Mouse (Mus musculus) olfactory bulb, adult 2 months (tissue): ENCODE data around the gene Akap6. TPM values are rescaled to one million over a fixed set of nuclear protein-coding genes. Genes with fewer than 3 reads are reported as not detected.

Experiments used
- H3K27ac ChIP-seq: fragments of 200-500 bp; 2 replicates; pipeline ENCODE4 v1.5.1; 2012; ENCODE audit warnings: low read depth, low read length; ENCODE audit not compliant: insufficient read depth
- H3K4me1 ChIP-seq: fragments of 200-500 bp; 2 replicates; pipeline ENCODE4 v1.6.1; 2012; ENCODE audit warnings: low read length; ENCODE audit not compliant: control insufficient read depth, insufficient read depth
- H3K4me3 ChIP-seq: fragments of 200-500 bp; 2 replicates; pipeline ENCODE4 v1.5.1; 2012; ENCODE audit warnings: mild to moderate bottlenecking, low read depth, low read length, moderate library complexity; ENCODE audit not compliant: insufficient read depth
- CTCF ChIP-seq: fragments of 200-500 bp; IDR thresholded peaks from 2 replicates; pipeline ENCODE4 v1.5.1; 2012; ENCODE audit warnings: low read depth, mild to moderate bottlenecking, low read length, moderate library complexity; ENCODE audit not compliant: insufficient read depth
- POLR2A ChIP-seq: fragments of 200-500 bp; IDR thresholded peaks from 2 replicates; pipeline ENCODE4 v1.6.1; 2012; ENCODE audit warnings: mild to moderate bottlenecking, low read depth, low read length, moderate library complexity; ENCODE audit not compliant: insufficient read depth
- WGBS: fragments of 180-500 bp; shearing (Covaris S2); methylation state at CpG from one replicate; pipeline ENCODE4 v1.1.7; 2018; 5-methylcytosine and 5-hydroxymethylcytosine counted together
- polyA plus RNA-seq: library from polyadenylated mRNA; stranded (reverse); fragments of >200 nt; gene quantifications from 2 replicates; pipeline ENCODE4 v1.2.4, GENCODE M21; 2012; ENCODE audit warnings: low replicate concordance; ENCODE audit not compliant: missing spikeins, insufficient read depth, insufficient read length

The Akap6 gene
- polyA plus RNA-seq, 1 experiment = not detected

DNA sequence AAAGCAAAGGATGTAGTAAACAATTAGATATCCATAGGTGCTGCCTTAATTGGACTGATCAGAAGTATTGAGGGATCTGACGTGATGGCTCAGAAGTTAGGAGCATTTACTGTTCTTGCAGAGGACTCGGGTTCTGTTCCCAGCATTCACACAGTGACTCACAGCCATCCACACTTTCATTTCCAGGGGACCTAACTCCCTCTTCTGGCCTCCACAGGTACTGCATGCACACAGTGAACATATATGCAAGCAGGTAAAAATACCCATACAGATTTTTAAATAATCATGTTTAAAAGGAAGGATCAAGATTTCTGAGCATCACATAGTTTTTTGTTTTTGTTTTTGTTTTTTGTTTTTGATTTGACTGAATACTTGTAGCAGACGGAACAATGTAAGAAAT, 235.8 kb downstream of the Akap6 start:
- Histone ChIP-seq H3K4me1 (peaks cover 8% of the 10 kb centered on the region), H3K27ac (no peak overlapping the region), H3K4me3 (no peak overlapping the region)
- no peak for TF ChIP-seq CTCF
- TF ChIP-seq POLR2A = no peak
- 99% methylated on average over 3 of the region's 3 CpGs for WGBS

DNA sequence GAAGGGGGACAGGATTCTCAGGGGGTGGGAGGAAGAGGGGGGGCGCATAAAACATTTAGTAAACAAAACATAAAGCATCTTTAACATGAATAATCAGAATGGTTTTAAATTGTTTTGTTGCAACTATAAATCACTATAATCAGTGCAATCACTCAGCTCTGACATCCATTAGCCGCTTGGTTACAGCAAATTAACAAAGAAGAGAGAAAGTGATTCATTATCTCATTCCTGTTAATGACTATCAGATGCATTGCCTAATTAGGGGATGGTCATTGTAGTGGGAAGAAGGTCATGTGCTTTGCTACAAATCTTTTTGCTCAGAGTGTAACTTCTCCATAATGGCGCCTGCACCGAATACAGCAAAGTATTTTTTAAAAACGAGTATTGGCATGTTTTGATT, 239.6 kb downstream of the Akap6 start:
- no peak overlapping the region for H3K4me3 ChIP-seq
- H3K4me1 ChIP-seq = peaks cover 8% of the 10 kb centered on the region
- TF ChIP-seq CTCF = no peak
- TF ChIP-seq POLR2A = no peak
- WGBS = 72% methylated on average over 5 of the region's 5 CpGs
- no peak overlapping the region for H3K27ac ChIP-seq

DNA sequence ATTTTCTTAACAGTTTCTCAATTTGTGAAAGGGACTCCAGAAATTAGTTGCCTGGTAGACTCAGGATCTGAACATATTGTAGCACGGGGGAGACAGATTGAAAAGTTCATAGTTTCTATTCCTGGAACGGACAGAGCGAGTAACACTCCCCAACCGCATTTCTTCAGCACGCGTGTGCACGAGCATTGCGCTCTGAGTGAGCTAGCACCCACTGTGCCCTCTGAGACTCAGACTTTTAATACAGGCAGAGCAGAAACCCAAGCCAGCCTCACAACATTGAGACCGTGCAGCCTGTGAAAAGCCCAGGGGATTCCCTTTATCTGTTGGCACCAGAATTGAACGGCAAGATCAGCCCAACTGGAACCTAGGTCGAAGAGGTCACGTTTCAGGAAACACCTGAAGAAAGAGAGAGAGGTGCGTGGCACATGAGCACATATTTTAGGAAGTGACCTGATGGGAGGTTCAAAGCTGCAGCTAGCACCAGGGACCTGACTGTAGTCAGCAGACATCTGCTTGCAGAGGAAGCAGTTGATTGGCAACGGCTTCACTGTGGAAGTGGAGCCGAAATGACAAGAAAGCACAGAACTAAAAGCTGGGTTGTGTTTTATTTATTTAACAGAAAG, 240.3 kb downstream of the Akap6 start:
- no peak for TF ChIP-seq POLR2A
- TF ChIP-seq CTCF = no peak
- Histone ChIP-seq H3K4me3 (no peak overlapping the region), H3K4me1 (peaks cover 8% of the 10 kb centered on the region), H3K27ac (no peak overlapping the region)
- WGBS = 74% methylated on average over 15 of the region's 15 CpGs

DNA sequence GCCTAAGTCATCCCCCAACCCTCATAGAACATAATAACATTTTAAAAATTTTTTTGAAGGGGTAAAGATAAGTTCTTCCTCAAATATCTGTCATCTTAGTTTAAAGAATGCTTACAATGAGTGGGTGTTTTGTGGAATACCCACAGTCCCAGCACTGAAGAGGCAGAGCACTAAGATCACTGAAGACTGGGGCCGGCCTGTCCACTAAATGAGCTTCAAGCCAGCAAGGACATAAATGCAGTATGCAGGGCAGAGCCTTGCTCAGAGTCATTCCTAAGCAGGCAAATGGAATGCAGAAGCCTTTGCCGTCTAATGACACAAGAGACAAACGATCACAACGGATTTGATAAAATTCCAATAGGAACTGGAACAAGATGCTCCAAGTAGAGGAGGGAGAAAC, 242.8 kb downstream of the Akap6 start:
- no peak for TF ChIP-seq POLR2A
- no peak for TF ChIP-seq CTCF
- WGBS = 85% methylated on average over 4 of the region's 4 CpGs
- Histone ChIP-seq H3K27ac (no peak overlapping the region), H3K4me3 (no peak overlapping the region), H3K4me1 (peaks cover 8% of the 10 kb centered on the region)

DNA sequence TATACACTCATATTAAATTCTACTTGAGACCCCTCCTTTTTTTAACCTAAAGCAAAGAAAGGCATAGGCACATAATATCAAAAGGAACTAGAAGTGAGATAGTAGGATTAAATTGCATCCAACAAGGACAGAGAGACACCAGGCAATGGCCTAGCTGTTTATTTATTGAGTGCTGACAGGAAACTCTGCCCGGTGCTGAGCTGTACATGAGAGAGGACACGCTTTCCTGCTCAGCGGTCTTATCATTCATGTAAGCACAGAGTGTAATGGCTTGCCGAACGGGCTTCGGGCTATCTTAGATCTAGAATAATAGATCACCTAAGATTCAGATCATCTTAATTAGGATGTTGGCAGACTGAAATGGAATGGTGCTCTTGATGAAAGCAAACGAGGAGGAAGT, 245.1 kb downstream of the Akap6 start:
- Histone ChIP-seq H3K4me3 (no peak overlapping the region), H3K27ac (no peak overlapping the region), H3K4me1 (peaks cover 4% of the 10 kb centered on the region)
- 82% methylated on average over 7 of the region's 7 CpGs for WGBS
- no peak for TF ChIP-seq CTCF
- TF ChIP-seq POLR2A = no peak

DNA sequence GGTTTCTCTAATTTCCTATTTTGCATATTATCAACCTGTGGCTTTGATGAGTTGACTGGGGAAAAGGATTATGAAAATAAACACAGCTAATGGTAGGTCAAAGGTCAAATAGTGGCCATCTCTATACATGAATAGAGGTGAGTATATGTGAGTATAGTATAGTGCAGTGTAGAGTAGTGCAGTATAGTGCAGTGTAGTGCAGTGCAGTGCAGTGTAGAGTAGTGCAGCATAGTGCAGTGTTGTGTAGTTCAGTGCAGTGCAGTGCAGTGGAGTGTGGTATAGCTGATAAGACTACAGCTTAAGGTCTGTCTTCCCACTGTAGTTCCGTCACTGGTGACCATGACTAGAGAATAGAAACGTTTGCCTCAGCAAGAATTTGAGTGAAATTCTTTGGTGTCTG, 245.8 kb downstream of the Akap6 start:
- Histone ChIP-seq H3K4me3 (no peak overlapping the region), H3K4me1 (no peaks in the 10 kb centered on the region), H3K27ac (no peak overlapping the region)
- 90% methylated on average over 2 of the region's 2 CpGs for WGBS
- TF ChIP-seq CTCF (no peak), POLR2A (no peak)

DNA sequence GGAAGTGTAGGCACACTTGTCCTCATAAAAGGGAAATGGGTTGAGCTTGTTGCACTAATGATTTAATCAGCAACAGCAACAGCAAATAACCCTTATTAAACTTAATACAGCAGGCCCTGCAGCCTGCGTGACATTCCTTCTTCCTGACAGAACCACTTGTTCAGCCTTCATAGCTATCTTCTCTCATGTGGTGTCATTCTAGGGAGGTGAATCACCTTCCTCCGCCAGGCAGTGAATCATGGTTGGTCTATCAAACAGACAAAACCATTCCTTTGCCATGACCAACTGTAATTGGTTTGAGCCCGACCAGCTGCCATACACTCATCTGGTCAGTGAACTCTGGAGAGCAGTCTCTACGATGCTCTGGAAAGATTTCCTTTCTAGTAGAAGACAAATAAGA, 251.5 kb downstream of the Akap6 start:
- WGBS = 67% methylated on average over 4 of the region's 4 CpGs
- no peak overlapping the region for H3K4me3 ChIP-seq
- no peak overlapping the region for H3K27ac ChIP-seq
- no peaks in the 10 kb centered on the region for H3K4me1 ChIP-seq
- TF ChIP-seq POLR2A = no peak
- TF ChIP-seq CTCF = no peak

DNA sequence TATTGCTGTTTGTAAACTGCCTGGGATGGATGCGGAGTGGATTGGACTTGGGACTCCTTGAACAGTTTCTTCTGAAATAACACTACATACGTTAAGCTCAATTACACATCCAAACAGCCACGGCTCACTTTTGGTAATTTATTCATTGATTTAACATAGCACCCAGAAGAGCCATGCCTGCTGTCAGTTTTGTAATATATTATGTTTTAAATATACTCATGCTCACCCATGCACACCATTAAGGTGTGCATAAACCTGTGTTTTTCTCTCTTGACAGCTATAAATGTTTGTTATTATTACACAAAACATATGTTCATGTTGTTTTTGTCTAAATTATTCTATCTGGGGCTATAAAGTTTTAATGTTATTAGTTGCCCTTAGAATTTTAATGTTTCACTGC, 258.4 kb downstream of the Akap6 start:
- Histone ChIP-seq H3K4me3 (no peak overlapping the region), H3K4me1 (no peaks in the 10 kb centered on the region), H3K27ac (no peak overlapping the region)
- WGBS = 79% methylated on average over 3 of the region's 3 CpGs
- TF ChIP-seq CTCF = no peak

DNA sequence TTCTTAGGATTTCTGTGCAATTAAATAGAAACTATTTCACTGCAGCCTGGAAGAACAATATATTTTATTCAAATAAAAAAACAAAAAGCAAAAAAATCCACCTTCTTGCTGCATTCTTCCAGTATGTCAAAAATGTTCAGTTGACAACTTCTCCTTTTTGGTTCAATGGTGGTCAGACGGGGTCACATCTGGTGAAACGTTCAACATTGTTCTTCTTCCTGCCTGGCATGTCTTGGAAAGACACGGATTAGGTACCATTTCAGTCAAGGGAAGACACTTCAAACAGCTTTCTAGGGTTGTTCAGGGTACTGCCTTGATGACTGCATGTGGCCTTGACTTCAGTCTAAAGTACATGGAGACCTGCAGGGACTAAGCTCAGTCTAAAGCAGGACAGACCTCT, 258.8 kb downstream of the Akap6 start:
- TF ChIP-seq POLR2A = no peak
- TF ChIP-seq CTCF = no peak
- Histone ChIP-seq H3K4me1 (no peaks in the 10 kb centered on the region), H3K4me3 (no peak overlapping the region), H3K27ac (no peak overlapping the region)
- 75% methylated on average over 3 of the region's 3 CpGs for WGBS

DNA sequence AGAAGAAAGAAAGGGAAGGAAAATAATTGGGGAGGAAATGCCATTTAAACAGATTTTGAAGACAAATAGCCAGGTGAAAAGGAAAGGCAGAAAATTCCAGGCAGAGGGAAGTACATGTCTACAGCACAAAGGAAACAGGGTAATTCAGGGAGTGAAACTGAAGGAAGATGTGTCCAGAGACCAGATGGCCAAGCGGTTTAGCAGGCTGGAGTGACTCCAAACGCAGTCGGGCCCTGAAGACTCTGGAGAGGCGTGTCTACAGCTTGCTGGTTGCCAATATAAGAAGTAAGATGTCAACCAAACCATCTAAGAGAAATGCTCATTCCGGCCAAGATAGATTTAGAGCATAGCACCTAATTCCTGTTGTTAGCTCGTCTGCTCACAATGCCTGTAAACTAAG, 292.6 kb downstream of the Akap6 start:
- Histone ChIP-seq H3K27ac (no peak overlapping the region), H3K4me3 (no peak overlapping the region), H3K4me1 (no peaks in the 10 kb centered on the region)
- 79% methylated on average over 6 of the region's 6 CpGs for WGBS
- TF ChIP-seq POLR2A (no peak), CTCF (no peak)
